Mouse (Mus musculus): ENCODE data around the gene Rasd2. TPM values are rescaled to one million over a fixed set of nuclear protein-coding genes. Genes with fewer than 3 reads are reported as not detected.

Rasd2 gene
- polyA plus RNA-seq, 1 experiment = not detected

DNA sequence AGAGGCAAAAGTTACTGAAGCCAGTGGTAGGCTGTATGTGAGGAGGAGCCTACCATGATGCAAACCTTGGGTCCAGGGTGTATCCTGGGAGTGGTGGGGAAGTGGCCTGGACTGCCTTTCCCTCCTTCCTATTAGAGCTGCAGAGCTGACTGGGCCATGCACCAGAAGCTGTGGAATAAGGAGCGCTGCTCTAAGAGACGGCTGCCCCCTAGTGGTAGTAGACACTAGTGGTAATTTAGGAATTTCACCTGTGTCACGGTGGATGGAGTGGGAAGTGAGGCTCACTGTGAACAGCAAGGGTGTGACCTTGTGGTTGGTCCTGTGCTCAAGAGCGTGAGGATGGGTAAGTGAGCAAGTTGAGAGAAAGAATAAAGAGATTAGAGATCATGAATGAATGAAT, 4.2 kb downstream of the Rasd2 start:
- H3K4me1 ChIP-seq (ENCODE audit: control insufficient read depth, insufficient read depth, low read length) = no peaks in the 10 kb centered on the region
- peak; percentile 48; the same call in 1 of the 2 replicates for TF ChIP-seq CTCF (IDR thresholded peaks at IDR 0.05; ENCODE audit: borderline replicate concordance, insufficient read depth, low read length)
- no peak for TF ChIP-seq POLR2A (IDR thresholded peaks at IDR 0.05; ENCODE audit: low read depth, low read length)
- no peak overlapping the region for H3K27ac ChIP-seq (ENCODE audit: insufficient read depth, low read length)

DNA sequence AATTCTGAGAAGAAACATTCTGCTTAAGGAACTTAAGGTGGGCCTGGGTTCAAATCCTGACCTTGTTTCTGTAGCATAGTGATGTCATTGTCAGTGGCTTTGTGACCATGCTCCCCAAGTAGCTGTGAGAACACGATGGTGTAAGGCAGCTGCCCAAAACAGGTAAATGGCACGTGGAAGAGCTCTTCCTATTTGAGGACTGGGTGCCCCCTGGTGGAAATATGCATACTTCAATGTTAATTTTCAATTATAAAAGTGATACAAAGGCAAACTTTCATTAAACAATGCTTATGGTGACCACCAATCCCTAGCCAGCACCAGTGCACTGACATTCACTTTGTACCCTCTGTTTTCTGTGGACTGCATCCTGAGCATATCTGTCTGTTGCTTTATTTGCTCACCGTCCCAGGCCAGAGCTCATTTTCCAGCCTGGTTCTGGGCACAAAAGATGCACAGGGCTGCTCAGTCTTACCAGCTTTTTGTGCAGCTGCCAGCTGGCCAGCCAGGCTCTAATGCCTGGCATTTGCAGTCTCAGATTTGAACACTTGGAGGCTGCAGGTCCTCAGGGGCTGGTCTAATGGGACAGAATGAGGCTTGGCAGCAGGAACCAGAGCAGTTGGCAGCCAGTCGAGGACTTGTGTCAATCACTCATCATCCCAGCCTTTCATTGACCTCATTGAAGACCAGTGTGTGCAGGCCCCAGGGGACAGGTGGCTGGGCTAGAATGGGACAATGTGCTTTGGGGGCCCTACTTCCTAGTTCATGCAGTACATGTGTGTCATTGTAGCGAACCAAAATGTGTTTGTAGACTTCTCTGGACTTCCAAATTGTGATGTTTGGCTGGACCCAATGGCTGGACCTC, 6.4 kb downstream of the Rasd2 start:
- Histone ChIP-seq H3K4me1 (ENCODE audit: control insufficient read depth, insufficient read depth, low read length) (no peaks in the 10 kb centered on the region), H3K4me3 (ENCODE audit: insufficient read depth, low read length) (no peak overlapping the region), H3K27ac (ENCODE audit: insufficient read depth, low read length) (no peak overlapping the region)
- no peak for TF ChIP-seq CTCF (IDR thresholded peaks at IDR 0.05; ENCODE audit: borderline replicate concordance, insufficient read depth, low read length)
- TF ChIP-seq POLR2A (IDR thresholded peaks at IDR 0.05; ENCODE audit: low read depth, low read length) = no peak

More for the DNA sequence above, 4.2 kb downstream of the Rasd2 start:
- no peak overlapping the region for H3K4me3 ChIP-seq (ENCODE audit: insufficient read depth, low read length)

GRCm38 (mm10) chr8:75222665-75223064, 8.9 kb downstream of the Rasd2 start:
- no peak for TF ChIP-seq CTCF (IDR thresholded peaks at IDR 0.05; ENCODE audit: borderline replicate concordance, insufficient read depth, low read length)
- TF ChIP-seq POLR2A (IDR thresholded peaks at IDR 0.05; ENCODE audit: low read depth, low read length) = no peak

GRCm38 (mm10) chr8:75226773-75227172, 13.0 kb downstream of the Rasd2 start:
- Histone ChIP-seq H3K4me3 (ENCODE audit: insufficient read depth, low read length) (no peak overlapping the region), H3K27ac (ENCODE audit: insufficient read depth, low read length) (no peak overlapping the region), H3K4me1 (ENCODE audit: control insufficient read depth, insufficient read depth, low read length) (no peaks in the 10 kb centered on the region)
- no peak for TF ChIP-seq POLR2A (IDR thresholded peaks at IDR 0.05; ENCODE audit: low read depth, low read length)
- no peak for TF ChIP-seq CTCF (IDR thresholded peaks at IDR 0.05; ENCODE audit: borderline replicate concordance, insufficient read depth, low read length)

More at GRCm38 (mm10) chr8:75222665-75223064, 8.9 kb downstream of the Rasd2 start:
- no peak overlapping the region for H3K4me3 ChIP-seq (ENCODE audit: insufficient read depth, low read length)
- H3K4me1 ChIP-seq (ENCODE audit: control insufficient read depth, insufficient read depth, low read length) = no peaks in the 10 kb centered on the region
- no peak overlapping the region for H3K27ac ChIP-seq (ENCODE audit: insufficient read depth, low read length)

DNA sequence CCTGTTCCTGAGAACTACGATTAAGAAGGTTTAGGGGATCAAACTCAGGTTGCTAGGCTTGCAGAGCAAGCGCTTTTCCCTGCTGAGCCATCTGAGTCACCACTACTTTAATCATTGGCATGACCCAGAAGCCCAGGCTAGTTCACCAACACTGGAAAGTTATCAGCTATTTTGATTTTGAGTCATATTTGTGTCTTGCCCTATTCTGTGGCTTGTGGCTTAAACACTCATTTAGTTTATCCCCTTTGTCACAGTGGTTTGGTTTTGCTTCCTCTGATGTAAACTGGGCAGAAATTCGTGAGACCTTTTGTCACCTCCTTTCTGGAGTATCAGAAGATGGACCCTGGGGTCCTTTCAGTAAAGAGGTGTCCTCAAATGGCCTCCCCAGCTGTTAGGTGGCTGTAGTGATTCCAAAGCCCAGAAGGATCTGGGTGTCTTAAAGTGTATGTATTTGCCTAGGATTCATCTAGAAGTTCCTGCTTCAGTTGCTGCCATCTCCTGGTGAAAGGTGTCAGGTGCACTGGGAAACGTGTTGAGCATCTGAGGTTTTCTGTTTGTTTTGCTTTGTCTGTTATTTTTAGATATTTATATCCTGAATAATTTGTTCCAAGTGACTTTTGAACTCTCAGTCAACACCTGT, 20.3 kb downstream of the Rasd2 start:
- Histone ChIP-seq H3K27ac (ENCODE audit: insufficient read depth, low read length) (no peak overlapping the region), H3K4me1 (ENCODE audit: control insufficient read depth, insufficient read depth, low read length) (peaks cover 2% of the 10 kb centered on the region; the same call in 1 of the 2 replicates), H3K4me3 (ENCODE audit: insufficient read depth, low read length) (no peak overlapping the region)
- TF ChIP-seq POLR2A (IDR thresholded peaks at IDR 0.05; ENCODE audit: low read depth, low read length) = no peak
- TF ChIP-seq CTCF (IDR thresholded peaks at IDR 0.05; ENCODE audit: borderline replicate concordance, insufficient read depth, low read length) = peak; percentile 6; the same call in 1 of the 2 replicates

- Histone ChIP-seq H3K27ac (ENCODE audit: insufficient read depth, low read length) (no peak overlapping the region), H3K4me1 (ENCODE audit: control insufficient read depth, insufficient read depth, low read length) (no peaks in the 10 kb centered on the region), H3K4me3 (ENCODE audit: insufficient read depth, low read length) (no peak overlapping the region)
- TF ChIP-seq POLR2A (IDR thresholded peaks at IDR 0.05; ENCODE audit: low read depth, low read length) (no peak), CTCF (IDR thresholded peaks at IDR 0.05; ENCODE audit: borderline replicate concordance, insufficient read depth, low read length) (no peak)
These were observed 33.6 kb downstream of the Rasd2 start for GRCm38 (mm10) chr8:75247331-75247730.

DNA sequence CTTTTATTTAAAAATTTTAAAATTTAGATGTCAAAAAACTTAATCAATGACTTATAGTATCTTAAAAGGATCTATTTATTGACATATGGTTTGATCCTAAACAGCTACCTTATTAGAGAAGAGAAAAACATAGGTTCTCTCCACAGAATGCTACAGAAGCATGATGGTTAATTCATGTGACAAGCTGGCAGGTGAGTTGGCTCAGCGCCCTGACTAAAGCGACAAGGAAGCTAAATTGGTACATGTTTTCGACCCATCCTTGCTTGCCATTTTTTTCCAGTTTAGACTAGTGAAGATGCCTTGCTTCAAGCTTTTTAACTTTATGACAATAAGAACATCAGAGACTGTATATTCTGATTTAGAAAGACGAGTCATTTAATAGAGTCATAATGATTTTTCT, 35.4 kb downstream of the Rasd2 start:
- H3K4me1 ChIP-seq (ENCODE audit: control insufficient read depth, insufficient read depth, low read length) = no peaks in the 10 kb centered on the region

GRCm38 (mm10) chr8:75254027-75254426, 40.3 kb downstream of the Rasd2 start:
- Histone ChIP-seq H3K27ac (ENCODE audit: insufficient read depth, low read length) (no peak overlapping the region), H3K4me3 (ENCODE audit: insufficient read depth, low read length) (no peak overlapping the region), H3K4me1 (ENCODE audit: control insufficient read depth, insufficient read depth, low read length) (no peaks in the 10 kb centered on the region)
- no peak for TF ChIP-seq POLR2A (IDR thresholded peaks at IDR 0.05; ENCODE audit: low read depth, low read length)

More for the DNA sequence above, 35.4 kb downstream of the Rasd2 start:
- no peak overlapping the region for H3K4me3 ChIP-seq (ENCODE audit: insufficient read depth, low read length)
- no peak overlapping the region for H3K27ac ChIP-seq (ENCODE audit: insufficient read depth, low read length)
- TF ChIP-seq POLR2A (IDR thresholded peaks at IDR 0.05; ENCODE audit: low read depth, low read length) (no peak), CTCF (IDR thresholded peaks at IDR 0.05; ENCODE audit: borderline replicate concordance, insufficient read depth, low read length) (no peak)

- no peak for TF ChIP-seq POLR2A (IDR thresholded peaks at IDR 0.05; ENCODE audit: low read depth, low read length)
- no peak for TF ChIP-seq CTCF (IDR thresholded peaks at IDR 0.05; ENCODE audit: borderline replicate concordance, insufficient read depth, low read length)
- H3K4me1 ChIP-seq (ENCODE audit: control insufficient read depth, insufficient read depth, low read length) = no peaks in the 10 kb centered on the region
- no peak overlapping the region for H3K4me3 ChIP-seq (ENCODE audit: insufficient read depth, low read length)
- no peak overlapping the region for H3K27ac ChIP-seq (ENCODE audit: insufficient read depth, low read length)
These were observed 41.9 kb downstream of the Rasd2 start for GRCm38 (mm10) chr8:75255635-75256034.

- no peak for TF ChIP-seq POLR2A (IDR thresholded peaks at IDR 0.05; ENCODE audit: low read depth, low read length)
- no peak overlapping the region for H3K4me3 ChIP-seq (ENCODE audit: insufficient read depth, low read length)
- no peak overlapping the region for H3K27ac ChIP-seq (ENCODE audit: insufficient read depth, low read length)
- H3K4me1 ChIP-seq (ENCODE audit: control insufficient read depth, insufficient read depth, low read length) = no peaks in the 10 kb centered on the region
These were observed 58.4 kb downstream of the Rasd2 start for GRCm38 (mm10) chr8:75272166-75272565.

Other genes starting within 250 kb of the Rasd2 start
- gene Hmgxb4, start 220.6 kb upstream of the Rasd2 start, polyA plus RNA-seq (2011; ENCODE audit: insufficient read length, low read depth, missing spikeins) = 31.1 and 46.7 TPM in 2 replicates
- gene Tom1, start 180.2 kb upstream of the Rasd2 start, polyA plus RNA-seq (2011; ENCODE audit: insufficient read length, low read depth, missing spikeins) = 21.4 and 25.4 TPM in 2 replicates
- gene Hmox1, start 120.3 kb upstream of the Rasd2 start, polyA plus RNA-seq (2011; ENCODE audit: insufficient read length, low read depth, missing spikeins) = 159 and 170 TPM in 2 replicates
- 35.8 and 45.6 TPM in 2 replicates for gene Mcm5, start 104.4 kb upstream of the Rasd2 start, polyA plus RNA-seq (2011; ENCODE audit: insufficient read length, low read depth, missing spikeins)
- 0.67 and 1.1 TPM in 2 replicates for gene Gm10358, start 192.6 kb downstream of the Rasd2 start, polyA plus RNA-seq (2011; ENCODE audit: insufficient read length, low read depth, missing spikeins)
- gene Iqcm, start 234.8 kb downstream of the Rasd2 start, polyA plus RNA-seq (2011; ENCODE audit: insufficient read length, low read depth, missing spikeins) = not detected in 2 replicates

All from embryonic fibroblast, embryonic 13.5 days (primary cell).